Mouse (Mus musculus) hindbrain, embryonic 11.5 days (tissue): ENCODE results near the gene Stac3. TPM values are rescaled to one million over a fixed set of nuclear protein-coding genes. Genes with fewer than 3 reads are reported as not detected.
A peak's percentile ranks its signal among the peaks of the same experiment; 100 is the strongest.

Source experiments
- ATAC-seq: fragments of 200-750 bp; cut with Nextera tagmentation; 2 replicates; pipeline ENCODE4 v1.8.0; 2017; ENCODE audit warnings: mild to moderate bottlenecking, moderate TSS enrichment, moderate library complexity; ENCODE audit not compliant: low FRiP score
- DNase-seq: peaks from one replicate; pipeline ENCODE4 v3.0.0-alpha.2; 2015; ENCODE audit warnings: low spot score
- H3K27ac ChIP-seq: fragments of 300-500 bp; sonication (generic); 2 replicates; pipeline ENCODE4 v1.5.1; 2014; ENCODE audit warnings: mild to moderate bottlenecking, low read depth, low read length
- H3K27me3 ChIP-seq: fragments of 300-500 bp; sonication (generic); 2 replicates; pipeline ENCODE4 v1.6.1; 2014; ENCODE audit warnings: mild to moderate bottlenecking, low read length, moderate library complexity, mixed read lengths; ENCODE audit not compliant: control insufficient read depth, insufficient read depth
- H3K36me3 ChIP-seq: fragments of 300-500 bp; sonication (generic); 2 replicates; pipeline ENCODE4 v1.6.1; 2014; ENCODE audit warnings: mild to moderate bottlenecking, low read length, moderate library complexity, mixed read lengths; ENCODE audit not compliant: control insufficient read depth, insufficient read depth
- H3K4me1 ChIP-seq: fragments of 300-500 bp; sonication (generic); replicated peaks from 2 replicates; pipeline ENCODE4 v1.6.1; 2014; ENCODE audit warnings: low read length, mixed read lengths; ENCODE audit not compliant: control insufficient read depth, insufficient read depth
- H3K4me2 ChIP-seq: fragments of 300-500 bp; sonication (generic); replicated peaks from 2 replicates; pipeline ENCODE4 v1.6.1; 2014; ENCODE audit warnings: mild to moderate bottlenecking, low read depth, low read length
- H3K4me3 ChIP-seq: fragments of 300-500 bp; sonication (generic); 2 replicates; pipeline ENCODE4 v1.5.1; 2014; ENCODE audit warnings: low read depth, low read length
- H3K9ac ChIP-seq: fragments of 300-500 bp; sonication (generic); 2 replicates; pipeline ENCODE4 v1.6.1; 2014; ENCODE audit warnings: low read depth, low read length
- H3K9me3 ChIP-seq: fragments of 300-500 bp; sonication (generic); 2 replicates; pipeline ENCODE4 v1.6.1; 2016; ENCODE audit warnings: low read length; ENCODE audit not compliant: control insufficient read depth
- WGBS: fragments of 180-500 bp; shearing (Covaris S2); extraction: QIAGEN DNeasy Blood & Tissue Kit; methylation state at CpG from one replicate; pipeline ENCODE4 v1.1.7; 2014; 5-methylcytosine and 5-hydroxymethylcytosine counted together
- polyA plus RNA-seq: library from polyadenylated mRNA; unstranded; fragments of >200 nt; fragmentation: Nextera tagmentation; extraction: Ambion mirVana; gene quantifications from 2 replicates; pipeline ENCODE4 v1.2.1, GENCODE M21; 2014

Gene Stac3
- polyA plus RNA-seq, 1 experiment from 2014 or later: 0.36 TPM

DNA sequence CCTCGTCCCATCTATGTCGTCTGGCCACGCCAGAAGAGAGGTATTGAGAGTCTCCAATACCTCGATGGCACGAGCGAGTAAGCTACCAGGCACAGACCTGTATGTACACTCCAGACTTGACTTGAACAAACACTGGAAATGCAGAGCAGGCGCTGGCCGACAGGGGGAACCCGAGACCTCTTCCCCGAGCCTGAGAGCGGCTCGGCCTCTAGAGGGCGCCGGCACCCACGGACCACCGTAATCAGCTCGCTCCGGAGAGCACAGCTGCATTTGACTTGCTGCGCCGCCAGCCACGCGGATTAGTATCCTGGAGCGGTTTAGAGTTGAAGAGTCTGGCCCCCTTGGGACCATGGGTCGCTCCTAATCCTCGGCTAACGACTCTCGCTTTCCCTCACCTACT lies 11.3 kb downstream of the Stac3 start:
- 0 out of 2 replicates have a peak overlapping the region, but pooled peaks have one; percentile 26 for H3K4me3 ChIP-seq
- H3K4me2 ChIP-seq: peak overlapping the region; percentile 56
- H3K27ac ChIP-seq: peak overlapping the region; percentile 90
- WGBS: under 1% methylated on average over 27 of the region's 27 CpGs
- peak overlapping the region; percentile 35 for H3K9ac ChIP-seq
- peaks cover 55% of the 10 kb centered on the region for H3K4me1 ChIP-seq
- peaks cover 49% of the 10 kb centered on the region for H3K27me3 ChIP-seq
- ATAC-seq (peak; percentile 45), DNase-seq (peak; percentile 97)
- H3K9me3 ChIP-seq: no peaks in the 10 kb centered on the region
- no peaks in the 10 kb centered on the region; the same call in 1 of the 2 replicates for H3K36me3 ChIP-seq

DNA sequence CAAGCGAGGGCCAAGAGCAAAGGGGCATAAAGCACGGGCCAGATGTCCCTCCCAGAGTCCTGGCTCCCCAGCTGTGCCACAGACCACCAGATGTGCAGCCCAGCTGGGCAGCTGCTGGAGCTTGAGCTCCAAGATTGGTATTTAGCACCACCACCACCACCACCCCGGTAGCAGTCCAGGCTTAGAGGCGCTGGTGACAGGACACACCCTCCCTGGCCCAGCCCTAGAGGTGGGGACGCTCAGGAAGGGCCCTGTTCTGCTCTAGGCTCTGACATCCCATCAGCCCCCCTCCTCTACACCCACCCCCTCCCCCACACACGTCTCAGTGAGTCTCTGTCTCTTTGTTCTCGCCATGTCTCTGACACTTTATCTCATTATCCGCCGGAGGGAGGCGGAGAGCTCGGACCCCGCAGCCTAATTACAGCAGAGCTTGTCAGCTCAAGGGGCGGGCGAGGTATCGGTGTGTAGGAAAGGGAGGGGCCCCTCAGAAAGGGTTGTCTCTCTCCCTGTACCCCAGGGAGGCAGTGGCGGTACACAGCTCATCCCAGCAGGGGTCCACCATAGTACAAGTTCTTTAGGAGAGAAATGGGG lies 12.1 kb downstream of the Stac3 start:
- Histone ChIP-seq H3K27me3 (peaks cover 46% of the 10 kb centered on the region), H3K4me1 (peaks cover 50% of the 10 kb centered on the region), H3K9me3 (no peaks in the 10 kb centered on the region), H3K4me2 (peak overlapping the region; percentile 29), H3K9ac (peak overlapping the region; percentile 5; the same call in 1 of the 2 replicates), H3K36me3 (peaks cover 3% of the 10 kb centered on the region; the same call in 1 of the 2 replicates), H3K4me3 (no peak overlapping the region), H3K27ac (peak overlapping the region; percentile 90)
- peak; percentile 38 for ATAC-seq
- under 1% methylated on average over 16 of the region's 16 CpGs for WGBS
- peak; percentile 70 for DNase-seq

DNA sequence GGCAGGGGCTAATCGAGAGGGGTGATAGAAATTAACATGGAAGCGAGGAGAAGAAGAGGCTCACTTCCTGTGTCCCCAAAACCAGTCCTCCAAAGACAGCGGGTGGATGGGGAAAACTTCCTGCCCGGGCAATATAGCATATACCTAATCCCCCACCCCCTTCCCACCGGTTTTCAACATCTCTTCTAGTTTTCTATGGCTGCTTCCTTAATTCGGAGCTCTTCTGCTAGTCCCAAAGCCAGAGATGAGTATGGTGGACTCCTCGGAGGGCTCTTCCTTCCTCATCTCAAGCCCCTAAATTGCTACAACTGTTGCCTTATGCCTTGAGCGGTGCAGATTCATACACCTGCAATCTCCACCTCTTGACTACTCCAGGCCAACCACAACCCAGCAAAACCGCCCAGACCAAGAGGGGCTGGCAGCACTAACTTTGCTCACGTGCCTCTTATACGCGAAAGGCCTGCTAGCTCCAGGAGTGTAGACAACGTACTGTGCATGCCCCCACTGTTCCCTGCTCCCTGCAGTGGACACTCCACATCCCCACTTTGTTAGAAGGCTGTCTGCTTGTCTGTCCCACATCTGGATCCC lies 12.7 kb downstream of the Stac3 start:
- peak overlapping the region; percentile 90; the same call in 1 of the 2 replicates for H3K27ac ChIP-seq
- ATAC-seq: no peak
- H3K4me2 ChIP-seq: peak overlapping the region; percentile 4
- no peak overlapping the region for H3K9ac ChIP-seq
- WGBS: 14% methylated on average over 13 of the region's 13 CpGs
- H3K4me3 ChIP-seq: no peak overlapping the region
- no peaks in the 10 kb centered on the region for H3K9me3 ChIP-seq
- peaks cover 3% of the 10 kb centered on the region; the same call in 1 of the 2 replicates for H3K36me3 ChIP-seq
- peak; percentile 31 for DNase-seq
- peaks cover 45% of the 10 kb centered on the region for H3K27me3 ChIP-seq
- H3K4me1 ChIP-seq: peaks cover 48% of the 10 kb centered on the region

DNA sequence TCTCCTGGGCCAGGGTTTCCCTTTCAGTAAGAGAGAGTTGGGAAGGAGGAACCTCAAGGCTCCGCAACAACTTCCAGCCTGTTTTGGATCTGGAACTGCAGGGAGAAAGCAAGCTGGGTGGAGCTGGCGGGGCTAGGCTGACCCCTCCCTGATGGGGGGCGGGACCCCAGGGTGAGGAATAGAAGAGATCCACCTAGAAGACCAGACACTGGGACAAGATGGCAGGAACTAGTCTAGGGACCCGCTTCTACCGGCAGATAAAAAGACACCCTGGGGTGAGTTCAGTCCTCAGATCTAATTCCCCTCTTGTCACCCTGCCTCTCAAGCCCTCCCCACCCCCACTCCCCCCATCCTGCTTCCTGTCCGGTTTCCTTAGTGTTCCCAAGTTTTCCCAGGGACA lies 13.3 kb downstream of the Stac3 start, which contains the start of gene Ndufa4l2:
Gene Ndufa4l2, plus strand, starts transcription at position 204 of the 400 bp plus-strand sequence.
- Histone ChIP-seq H3K4me3 (no peak within 1 kb of the TSS), H3K27me3 (peaks cover 41% of the 10 kb centered on the region), H3K9ac (no peak within 1 kb of the TSS), H3K4me2 (peak within 1 kb of the TSS; percentile 4), H3K27ac (peak within 1 kb of the TSS; percentile 90; the same call in 1 of the 2 replicates), H3K9me3 (no peaks in the 10 kb centered on the region), H3K36me3 (peaks cover 3% of the 10 kb centered on the region; the same call in 1 of the 2 replicates), H3K4me1 (peaks cover 43% of the 10 kb centered on the region)
- DNase-seq (no peak), ATAC-seq (no peak)
- 8% methylated on average over 6 of the region's 6 CpGs for WGBS

DNA sequence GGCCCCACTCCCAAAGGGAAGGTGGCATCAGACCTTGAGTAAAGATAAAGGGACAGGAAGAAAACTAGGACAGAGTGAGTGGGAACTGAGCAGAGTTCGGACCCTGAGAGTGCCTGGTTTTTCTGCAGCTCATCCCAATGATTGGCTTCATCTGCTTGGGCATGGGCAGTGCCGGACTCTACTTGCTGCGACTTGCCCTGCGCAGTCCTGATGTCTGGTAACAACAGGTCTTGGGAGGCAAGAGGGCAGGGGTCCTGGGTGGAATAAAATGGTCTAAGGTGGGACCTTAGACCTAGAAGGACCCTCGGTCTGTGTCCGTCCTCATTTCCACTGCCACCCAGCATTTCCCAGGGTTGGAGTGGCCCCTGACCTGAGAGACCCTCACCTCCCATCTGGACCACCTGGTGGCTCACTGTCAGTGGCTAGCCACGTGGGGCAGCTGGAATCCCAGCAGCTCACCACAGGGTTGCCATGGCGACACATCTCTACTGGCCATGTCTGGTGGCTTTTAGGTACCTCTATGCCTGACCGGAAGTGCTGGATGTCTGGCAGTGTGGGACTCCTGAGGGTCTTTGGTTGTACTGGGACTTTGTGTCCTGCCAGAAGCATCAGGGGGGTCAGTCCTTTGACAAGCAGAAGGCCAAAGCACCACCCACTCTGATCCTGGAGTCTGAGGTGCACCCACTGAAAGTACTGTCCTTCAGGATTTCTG lies 13.9 kb downstream of the Stac3 start:
- H3K4me1 ChIP-seq: peaks cover 39% of the 10 kb centered on the region
- no peak overlapping the region for H3K27ac ChIP-seq

DNA sequence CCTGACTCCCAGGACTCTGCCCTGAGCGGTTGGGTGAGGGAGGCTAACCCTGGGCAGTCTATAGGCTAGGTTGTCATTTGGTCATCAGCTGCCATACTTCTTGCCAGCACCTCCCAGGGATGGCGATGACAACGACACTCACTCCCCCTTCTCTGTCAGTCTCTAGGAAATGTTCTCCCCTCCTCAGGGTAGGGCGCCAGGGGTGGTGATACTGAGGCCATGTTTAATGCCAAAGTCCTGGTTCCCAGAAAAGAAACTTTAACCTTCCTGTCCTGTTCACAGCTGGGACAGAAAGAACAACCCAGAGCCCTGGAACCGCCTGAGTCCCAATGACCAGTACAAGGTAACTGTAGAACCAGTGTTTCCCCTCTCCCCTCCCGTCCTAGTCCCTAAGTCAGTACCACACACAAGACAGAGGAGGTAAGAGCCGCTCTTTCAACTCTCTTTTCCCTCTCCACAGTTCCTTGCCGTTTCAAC lies 14.5 kb downstream of the Stac3 start:
- peaks cover 30% of the 10 kb centered on the region for H3K27me3 ChIP-seq
- DNase-seq: peak; percentile 30
- H3K9ac ChIP-seq: no peak overlapping the region; the same call in 1 of the 2 replicates
- peaks cover 36% of the 10 kb centered on the region for H3K4me1 ChIP-seq
- H3K4me3 ChIP-seq: no peak overlapping the region
- H3K9me3 ChIP-seq: no peaks in the 10 kb centered on the region
- 18% methylated on average over 8 of the region's 8 CpGs for WGBS
- peak overlapping the region; percentile 31; the same call in 1 of the 2 replicates for H3K4me2 ChIP-seq
- peaks cover 3% of the 10 kb centered on the region; the same call in 1 of the 2 replicates for H3K36me3 ChIP-seq
- H3K27ac ChIP-seq: 0 out of 2 replicates have a peak overlapping the region, but pooled peaks have one; percentile 36
- ATAC-seq: no peak

More for the DNA sequence above, 13.9 kb downstream of the Stac3 start:
- no peak overlapping the region for H3K9ac ChIP-seq
- H3K4me3 ChIP-seq: no peak overlapping the region
- ATAC-seq (no peak), DNase-seq (peak; percentile 39)
- H3K4me2 ChIP-seq: no peak overlapping the region
- no peaks in the 10 kb centered on the region for H3K9me3 ChIP-seq
- 28% methylated on average over 9 of the region's 9 CpGs for WGBS
- peaks cover 34% of the 10 kb centered on the region for H3K27me3 ChIP-seq
- peaks cover 3% of the 10 kb centered on the region; the same call in 1 of the 2 replicates for H3K36me3 ChIP-seq

DNA sequence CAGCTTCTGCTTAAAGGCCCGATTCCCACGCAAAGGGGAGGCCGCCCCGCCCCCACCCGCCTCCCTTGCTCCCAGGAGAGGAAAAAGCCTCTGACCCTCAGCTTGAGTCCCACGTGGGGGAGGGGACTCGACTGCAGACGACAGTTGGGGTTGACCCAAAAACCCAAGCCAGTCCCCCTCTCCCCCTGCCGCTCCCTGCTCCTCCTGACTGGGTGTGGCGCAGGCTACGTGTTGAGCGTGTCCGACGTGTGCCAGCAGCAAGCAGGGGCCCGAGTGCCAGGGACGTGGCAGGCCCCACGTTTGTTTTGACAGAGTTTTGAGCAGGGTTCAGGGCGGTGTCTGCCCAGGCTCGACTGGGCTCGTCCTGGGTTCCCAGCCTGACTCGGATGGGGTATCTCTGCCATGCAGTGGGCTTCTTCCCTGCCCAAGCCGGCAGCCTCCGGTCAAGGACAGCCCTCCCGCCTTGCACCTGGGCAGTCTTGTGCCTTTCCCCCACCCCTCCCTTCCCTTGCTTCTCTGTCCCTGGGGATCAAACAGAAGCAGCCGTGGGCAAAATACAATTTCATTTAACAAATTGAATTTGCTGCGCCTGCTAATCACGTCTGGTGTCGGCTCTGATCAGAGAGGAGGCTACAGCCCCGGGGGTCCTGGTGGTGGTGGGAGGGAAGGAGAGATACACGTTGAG lies 15.2 kb downstream of the Stac3 start:
- ATAC-seq (no peak), DNase-seq (peak; percentile 69)
- no peaks in the 10 kb centered on the region for H3K9me3 ChIP-seq
- H3K9ac ChIP-seq: peak overlapping the region; percentile 42; the same call in 1 of the 2 replicates
- H3K36me3 ChIP-seq: peaks cover 3% of the 10 kb centered on the region; the same call in 1 of the 2 replicates
- peaks cover 38% of the 10 kb centered on the region for H3K4me1 ChIP-seq
- peaks cover 25% of the 10 kb centered on the region for H3K27me3 ChIP-seq
- peak overlapping the region; percentile 31 for H3K4me2 ChIP-seq
- peak overlapping the region; percentile 36; the same call in 1 of the 2 replicates for H3K27ac ChIP-seq
- WGBS: 3% methylated on average over 30 of the region's 30 CpGs
- no peak overlapping the region for H3K4me3 ChIP-seq

DNA sequence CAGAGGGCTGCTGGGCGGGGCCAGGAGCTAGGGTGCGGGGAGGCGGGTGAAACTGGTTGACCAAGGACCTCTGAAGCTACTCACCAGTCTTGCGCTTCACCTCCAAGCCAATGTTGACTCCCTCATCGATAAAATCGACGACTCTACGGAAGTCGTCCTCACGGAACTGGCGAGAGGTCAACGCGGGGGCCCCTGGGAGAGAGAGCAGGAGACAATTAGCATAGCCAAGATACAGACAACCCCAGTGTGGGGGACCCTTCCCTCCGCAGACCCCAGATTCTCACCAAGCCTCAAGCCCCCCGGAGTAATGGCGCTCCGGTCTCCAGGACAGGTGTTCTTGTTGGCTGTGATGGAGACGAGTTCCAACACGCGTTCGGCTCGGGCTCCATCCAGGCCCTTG lies 16.5 kb downstream of the Stac3 start:
- Histone ChIP-seq H3K9ac (no peak overlapping the region), H3K27me3 (peaks cover 22% of the 10 kb centered on the region), H3K4me3 (no peak overlapping the region), H3K4me2 (no peak overlapping the region), H3K27ac (no peak overlapping the region), H3K36me3 (peaks cover 3% of the 10 kb centered on the region; the same call in 1 of the 2 replicates), H3K4me1 (peaks cover 36% of the 10 kb centered on the region), H3K9me3 (no peaks in the 10 kb centered on the region)
- no peak for DNase-seq
- 87% methylated on average over 22 of the region's 22 CpGs for WGBS
- no peak for ATAC-seq
